Mouse (Mus musculus) bone marrow macrophage, adult 2 months (primary cell): ENCODE measurements at regions not wholly inside any gene's neighbourhood (a gene's known extent, or its start where the extent isn't known, plus 50 kb on each side); places are given as distances from the start of the nearest gene placed in this dataset.

Experiments used
- CTCF ChIP-seq: IDR thresholded peaks from 2 replicates; pipeline ENCODE4 v1.5.1; 2012; ENCODE audit warnings: low read depth, mild to moderate bottlenecking, low read length, moderate library complexity
- POLR2A ChIP-seq: IDR thresholded peaks from 2 replicates; pipeline ENCODE4 v1.6.1; 2012; ENCODE audit warnings: mild to moderate bottlenecking, low read depth, low read length, borderline replicate concordance

DNA sequence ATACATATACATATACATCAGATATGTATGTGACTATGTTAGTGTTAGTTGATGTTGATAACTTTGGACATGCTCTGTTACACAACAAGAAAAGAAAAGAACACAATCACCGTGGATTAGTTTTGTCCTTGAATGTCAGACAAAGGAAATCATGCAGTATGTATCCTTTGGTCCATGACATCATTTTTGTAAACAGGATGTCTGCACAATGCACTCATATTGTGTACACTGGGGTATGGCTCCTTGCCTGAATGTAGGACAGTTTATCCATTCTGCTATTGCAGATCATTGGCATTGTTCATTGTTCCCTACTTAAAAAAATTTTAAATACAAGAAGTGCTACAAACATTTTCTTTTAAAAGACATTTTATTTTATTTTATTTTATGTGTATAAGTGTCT is 157.6 kb upstream of the Gdf10 start:
- no peak for TF ChIP-seq POLR2A
- TF ChIP-seq CTCF: no peak
